Mouse (Mus musculus) ZHBTc4 (cell line): ENCODE results near the gene Gm28043.
A peak's percentile ranks its signal among the peaks of the same experiment; 100 is the strongest.

Source experiments
- DNase-seq: peaks from one replicate; pipeline ENCODE4 v3.0.0-alpha.2; 2011; ENCODE audit warnings: low read depth, low spot score

The Gm28043 gene

DNA sequence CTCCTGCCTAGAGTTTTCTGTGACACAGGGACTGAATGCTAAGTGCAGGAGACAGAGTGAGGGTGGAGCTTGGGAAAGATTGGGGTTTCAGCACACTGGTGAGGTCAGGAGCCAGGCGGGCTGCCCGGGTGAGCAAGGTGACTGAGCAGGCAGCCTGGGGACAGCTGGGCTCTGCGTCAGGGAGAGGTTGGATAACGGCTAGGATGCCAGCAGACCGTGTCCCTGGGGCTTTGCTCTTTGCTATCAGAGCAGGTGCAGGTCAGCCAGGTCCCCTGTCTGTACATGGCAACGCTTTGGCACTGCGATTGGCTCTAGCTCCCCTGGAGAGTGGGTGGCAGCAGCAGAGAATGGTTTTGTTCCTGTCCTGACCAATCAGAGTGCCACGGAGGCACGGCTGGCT is 12.6 kb downstream of the Gm28043 start:
- no peak for DNase-seq

DNA sequence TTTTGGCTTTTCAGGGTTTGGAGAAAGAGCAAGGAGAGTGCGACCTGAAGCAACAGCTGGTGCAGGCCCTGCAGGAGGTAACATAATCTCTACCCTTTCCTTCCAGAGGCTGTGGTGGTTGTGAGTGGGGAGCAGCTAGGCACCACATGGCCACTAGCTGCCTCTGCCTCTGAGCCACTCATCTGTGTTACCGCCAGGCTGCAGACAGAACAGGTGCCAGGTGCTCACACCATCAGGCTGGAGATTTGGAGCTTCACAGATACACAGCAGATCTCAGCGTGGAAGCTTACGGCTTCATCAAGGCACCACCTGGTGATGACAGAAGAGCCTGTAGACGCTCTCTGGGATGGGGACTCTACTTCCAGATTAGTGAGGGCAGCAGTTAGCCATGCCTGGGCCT is 14.3 kb downstream of the Gm28043 start:
- no peak for DNase-seq

- DNase-seq, result peak; percentile 81
Measured at GRCm38 (mm10) chr17:29629620-29630019, 14.9 kb downstream of the Gm28043 start.

DNA sequence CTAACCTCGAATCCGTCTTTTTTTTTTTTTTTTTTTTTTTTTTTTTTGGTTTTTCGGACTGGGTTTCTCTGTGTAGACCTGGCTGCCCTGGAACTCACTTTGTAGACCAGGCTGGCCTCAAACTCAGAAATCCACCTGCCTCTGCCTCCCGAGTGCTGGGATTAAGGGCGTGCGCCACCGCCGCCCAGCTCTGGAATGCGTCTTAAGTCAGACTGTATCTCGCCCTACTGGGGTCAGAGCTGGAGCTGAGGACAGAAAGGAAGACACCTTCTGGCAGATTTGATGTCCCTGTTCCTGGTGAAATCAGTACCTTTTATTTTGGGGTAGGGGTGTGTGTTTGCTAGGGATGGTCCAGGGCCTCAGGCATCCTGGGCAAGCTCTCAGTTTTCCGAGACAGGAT is 17.6 kb downstream of the Gm28043 start:
- DNase-seq, result peak; percentile 77

DNA sequence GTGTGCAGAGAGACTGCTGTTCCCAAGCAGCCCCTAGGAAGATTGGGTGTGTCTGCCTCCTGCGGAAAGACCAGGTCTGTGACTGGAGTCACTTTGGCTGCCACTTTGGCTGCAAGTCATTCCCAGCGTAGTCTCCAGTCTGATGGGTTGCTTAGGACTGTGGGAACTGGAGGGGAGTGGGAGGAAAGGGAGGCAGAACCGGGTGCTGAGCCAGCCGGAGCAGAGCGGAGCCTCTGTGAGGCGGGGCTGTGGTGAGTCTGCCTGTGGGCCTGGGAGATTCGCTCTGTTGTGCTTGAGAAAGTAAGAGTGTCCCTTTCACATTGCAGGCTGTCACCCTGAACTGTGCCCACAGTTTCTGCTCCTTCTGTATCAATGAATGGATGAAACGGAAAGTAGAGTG is 20.8 kb downstream of the Gm28043 start:
- no peak for DNase-seq

- peak; percentile 63 for DNase-seq
Measured at GRCm38 (mm10) chr17:29636118-29636517, 21.4 kb downstream of the Gm28043 start.

GRCm38 (mm10) chr17:29637377-29637776 is 22.7 kb downstream of the Gm28043 start:
- no peak for DNase-seq

DNA sequence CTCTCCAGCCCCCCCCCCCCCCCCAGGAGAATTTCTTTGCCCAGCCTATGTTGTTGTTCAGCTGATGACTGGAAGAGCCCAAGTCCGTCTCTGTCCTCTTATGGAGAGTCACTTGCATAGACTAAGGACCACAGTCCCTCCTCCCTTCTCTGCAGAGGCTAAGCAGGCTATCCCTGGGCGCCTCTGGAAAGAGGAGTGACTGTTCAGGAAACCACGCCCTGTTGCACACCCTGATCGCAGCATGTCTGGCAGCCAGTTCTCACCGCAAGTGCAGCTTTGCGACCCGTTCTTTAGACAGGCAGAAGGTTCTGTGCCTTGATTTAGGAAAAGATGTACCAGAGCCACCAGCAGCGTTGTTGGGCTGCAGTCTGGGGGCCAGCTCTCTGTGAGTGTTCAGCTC is 23.2 kb downstream of the Gm28043 start:
- peak; percentile 73 for DNase-seq

- DNase-seq, result peak; percentile 45
Measured at GRCm38 (mm10) chr17:29640971-29641370, 26.3 kb downstream of the Gm28043 start.

DNA sequence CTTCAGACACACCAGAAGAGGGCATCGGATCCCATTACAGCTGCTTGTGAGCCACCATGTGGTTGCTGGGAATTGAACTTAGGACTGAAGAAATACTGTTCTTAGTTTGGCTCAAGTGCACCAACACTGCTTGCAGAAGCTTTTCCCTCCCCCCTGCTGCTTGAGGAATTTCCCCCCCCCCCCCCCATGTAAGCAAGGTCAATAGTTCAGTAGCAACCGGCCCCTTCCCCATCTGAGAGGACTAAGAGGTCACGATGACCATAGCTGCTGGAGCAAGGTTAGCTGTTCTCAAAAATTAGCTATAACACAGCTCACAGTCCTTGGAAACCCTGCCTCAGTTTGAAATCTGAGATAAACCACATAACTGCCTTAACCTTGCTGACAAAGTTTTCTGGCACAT is 27.5 kb downstream of the Gm28043 start:
- no peak for DNase-seq

DNA sequence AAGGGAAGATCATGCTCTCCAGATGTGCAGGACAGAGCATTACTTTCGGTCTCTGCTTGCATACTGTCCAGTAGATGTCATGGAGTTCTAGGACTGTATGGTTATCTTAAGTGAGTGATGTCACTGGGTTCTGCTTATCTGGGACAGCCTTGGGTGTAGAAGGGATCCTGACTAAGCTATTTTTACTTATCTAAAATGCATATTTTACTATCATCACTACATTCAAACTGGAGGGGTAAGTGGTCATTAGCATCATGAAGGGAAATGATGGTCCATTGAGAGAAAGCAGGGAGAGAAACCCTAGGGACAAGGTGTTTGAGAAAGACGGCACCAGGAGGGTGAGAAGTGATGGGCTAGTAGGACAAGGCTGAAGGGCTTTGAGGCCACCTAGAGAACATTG is 43.6 kb downstream of the Gm28043 start:
- no peak for DNase-seq

DNA sequence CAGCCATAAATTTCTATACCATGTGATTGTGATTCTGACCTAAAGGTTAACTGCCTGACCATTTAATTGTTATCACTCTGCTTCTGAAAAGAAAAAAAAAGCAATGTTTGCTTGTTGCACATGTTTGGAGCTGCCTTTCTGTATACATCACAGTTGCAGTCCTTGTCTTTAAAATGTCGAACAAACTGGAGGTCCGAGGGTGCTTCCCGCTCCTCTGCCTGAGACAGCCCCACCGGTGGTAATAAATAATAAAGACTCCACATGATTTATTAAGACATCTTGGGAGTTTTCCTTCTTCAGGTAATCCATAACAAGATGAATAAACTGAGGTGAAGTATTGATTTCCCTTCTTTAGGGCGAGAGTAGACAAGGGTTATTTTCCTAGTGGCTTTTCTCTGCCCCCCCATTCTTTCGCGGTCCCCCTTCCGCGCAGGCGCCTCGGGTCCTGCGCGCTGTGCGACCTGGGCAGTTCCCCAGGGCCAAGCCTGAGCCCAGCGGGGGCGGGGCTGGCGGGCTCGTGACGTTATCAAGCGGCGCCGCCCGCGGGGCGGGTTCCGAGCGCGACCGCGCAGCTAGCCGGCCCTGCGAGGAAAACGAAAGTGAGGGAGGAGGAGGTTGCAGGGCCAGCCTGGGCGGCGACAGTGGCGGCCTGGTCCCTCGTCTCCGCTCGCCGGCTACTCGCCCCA is 45.5 kb downstream of the Gm28043 start, which contains the start of gene Cmtr1:
TSS of gene Cmtr1 (plus strand) at position 520 of the 686 bp plus-strand sequence.
- DNase-seq, result peak; percentile 96

DNA sequence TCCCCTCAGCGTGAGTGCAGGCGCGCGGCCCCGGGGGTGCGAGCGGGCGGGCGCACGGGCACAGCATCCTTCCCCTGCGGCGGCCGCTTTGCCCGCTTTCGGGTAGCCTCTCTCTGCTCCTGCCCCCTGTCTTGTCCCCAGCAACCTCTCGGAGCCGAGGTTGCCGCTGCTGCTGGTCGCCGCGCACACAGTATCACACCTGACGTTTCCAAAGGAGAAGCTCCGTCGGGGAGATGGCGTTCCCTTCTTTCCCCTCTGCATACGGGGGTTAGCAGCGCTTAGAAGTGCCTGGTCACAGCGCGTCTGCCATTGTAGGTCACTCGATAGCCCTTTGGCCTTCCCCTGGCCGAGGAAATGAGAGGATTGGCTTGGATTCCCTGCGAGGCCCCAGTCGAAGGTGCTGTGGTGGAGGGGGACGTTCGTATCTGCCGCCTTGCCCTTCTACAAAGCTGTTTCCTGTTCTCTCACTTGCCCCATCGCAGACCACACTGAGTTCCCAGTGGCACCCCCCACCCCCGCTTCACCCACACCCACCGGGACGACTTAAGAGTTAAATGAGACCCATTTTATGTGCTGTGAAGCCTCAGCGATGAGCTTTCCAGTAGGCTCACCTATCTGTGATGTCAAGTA is 46.2 kb downstream of the Gm28043 start:
- DNase-seq, result no peak

- no peak for DNase-seq
Measured at GRCm38 (mm10) chr17:29662145-29662544, 47.5 kb downstream of the Gm28043 start.

GRCm38 (mm10) chr17:29668051-29668986 is 53.6 kb downstream of the Gm28043 start:
- peak; percentile 66 for DNase-seq

GRCm38 (mm10) chr17:29669030-29669429 is 54.4 kb downstream of the Gm28043 start:
- no peak for DNase-seq

DNA sequence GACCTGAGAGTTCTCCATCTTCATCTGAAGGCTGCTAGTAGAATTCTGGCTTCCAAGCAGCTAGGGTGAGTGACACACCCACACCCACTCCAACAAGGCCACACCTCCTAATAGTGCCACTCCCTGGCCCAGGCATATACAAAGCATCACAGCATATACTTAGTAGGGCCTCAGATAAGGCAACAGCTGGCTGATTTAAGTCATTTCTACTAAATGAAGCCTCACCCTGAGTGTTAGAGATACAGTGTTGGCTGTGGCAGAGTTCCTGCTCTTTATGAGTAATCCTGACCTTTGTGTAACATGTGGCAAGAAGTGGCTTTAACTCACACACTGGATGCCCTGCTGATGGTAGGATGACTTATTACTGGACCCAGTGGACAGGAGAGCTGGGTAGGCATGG is 55.3 kb downstream of the Gm28043 start:
- no peak for DNase-seq

GRCm38 (mm10) chr17:29671021-29671420 is 56.3 kb downstream of the Gm28043 start:
- DNase-seq, result no peak

- no peak for DNase-seq
Measured at GRCm38 (mm10) chr17:29673325-29673724, 58.6 kb downstream of the Gm28043 start.

- no peak for DNase-seq
Measured at GRCm38 (mm10) chr17:29678526-29678925, 63.9 kb downstream of the Gm28043 start.

GRCm38 (mm10) chr17:29679038-29679767 is 64.5 kb downstream of the Gm28043 start:
- no peak for DNase-seq

DNA sequence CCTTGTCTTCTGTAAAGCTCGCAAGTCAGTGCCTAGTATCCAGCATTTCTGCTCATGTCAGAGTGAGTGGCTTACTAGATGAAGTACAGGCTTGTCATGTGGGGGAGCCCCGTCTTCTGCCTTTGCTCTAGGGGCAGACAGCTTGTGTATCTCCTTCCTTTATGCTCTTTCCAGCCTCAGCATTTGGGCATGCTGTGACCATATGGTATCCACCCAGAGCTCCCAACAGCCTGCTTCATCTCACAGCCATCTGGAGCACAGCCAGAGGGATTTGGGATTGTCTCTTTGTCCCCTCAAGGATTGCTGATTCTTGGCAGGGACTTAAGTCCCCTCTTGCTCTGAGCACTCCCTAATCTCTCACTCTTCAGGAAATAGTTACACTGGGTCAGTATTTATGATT is 65.5 kb downstream of the Gm28043 start:
- DNase-seq, result no peak
